Mouse (Mus musculus) fat pad, adult 2 months (tissue): ENCODE data around the gene Ccdc180.

Source experiments
- DNase-seq: peaks from one replicate; pipeline ENCODE4 v3.0.0-alpha.2; 2011; ENCODE audit warnings: low read depth, low spot score; ENCODE audit errors: extremely low read depth

Ccdc180 gene

DNA sequence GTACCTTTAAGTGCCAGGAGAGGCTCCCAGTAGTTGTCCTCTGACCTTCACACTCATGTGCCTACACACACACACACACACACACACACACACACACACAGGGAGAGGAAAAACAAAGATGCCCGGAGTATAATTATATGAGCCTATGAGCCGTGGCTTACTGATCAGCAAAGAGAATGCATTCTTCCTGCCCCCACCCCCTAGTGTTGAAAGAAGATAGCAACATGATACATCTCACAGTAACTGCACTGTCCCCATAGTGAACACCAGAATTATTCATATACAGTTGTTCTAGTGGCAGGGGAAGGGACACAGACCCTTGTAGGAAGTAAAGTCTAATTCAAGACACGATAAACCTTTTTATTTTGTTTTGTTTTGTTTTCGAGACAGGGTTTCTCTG, 19.8 kb downstream of the Ccdc180 start:
- no peak for DNase-seq

DNA sequence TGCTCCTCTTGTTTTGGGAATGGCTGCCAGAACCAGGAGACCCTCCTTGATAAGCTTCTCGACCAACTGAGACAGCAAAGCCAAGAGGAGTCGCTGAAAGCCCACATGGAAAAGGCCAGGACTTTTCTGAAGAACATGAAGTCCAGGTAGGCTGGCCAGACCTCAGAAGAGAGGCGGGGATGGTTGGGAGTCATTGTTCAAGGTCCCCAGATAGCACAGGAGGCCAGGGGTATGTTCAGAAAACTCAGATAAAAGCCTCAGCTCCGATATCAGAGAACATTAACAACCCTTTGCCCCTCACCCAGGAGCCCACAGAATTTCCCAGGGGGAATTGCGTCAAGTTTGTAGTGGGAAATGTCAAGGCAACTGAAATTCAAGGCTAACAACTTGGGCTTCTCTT, 21.2 kb downstream of the Ccdc180 start:
- DNase-seq = no peak

DNA sequence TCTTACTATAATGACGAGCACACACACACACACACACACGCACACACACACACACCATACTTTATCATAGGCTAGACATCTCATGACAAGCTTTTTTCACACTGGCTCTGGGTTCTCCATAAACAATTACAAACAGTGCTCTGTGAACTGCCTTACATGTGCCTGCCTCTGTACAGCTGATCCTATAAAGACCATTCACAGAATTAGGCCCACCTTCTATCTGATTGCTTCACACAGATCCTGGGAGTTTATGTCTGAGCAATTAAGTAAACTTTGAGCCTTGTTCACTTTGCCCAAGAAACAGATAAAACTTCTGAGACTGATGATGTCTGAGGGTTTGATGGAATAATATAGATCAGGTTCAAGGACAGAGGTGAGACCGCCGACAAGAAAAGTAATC, 21.8 kb downstream of the Ccdc180 start:
- no peak for DNase-seq

DNA sequence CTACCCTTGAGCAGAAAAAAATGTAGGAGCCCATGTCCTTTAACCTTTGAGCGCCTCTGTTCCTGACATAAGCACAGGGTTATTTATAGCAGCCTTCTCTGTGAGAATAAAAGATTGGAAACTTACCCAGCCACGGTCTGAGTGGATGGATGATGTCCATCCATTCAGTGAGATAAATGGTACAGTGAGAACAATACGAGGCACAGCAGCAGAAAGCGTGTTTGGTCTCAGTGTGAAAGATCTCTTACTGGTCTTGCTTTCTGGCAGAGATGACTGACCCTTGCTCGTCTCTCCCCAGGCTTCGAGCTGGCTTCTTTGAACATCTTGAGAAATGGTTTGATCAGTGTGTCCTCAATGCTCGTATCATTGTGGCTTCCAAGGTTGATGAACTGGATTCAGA, 27.0 kb downstream of the Ccdc180 start:
- no peak for DNase-seq

DNA sequence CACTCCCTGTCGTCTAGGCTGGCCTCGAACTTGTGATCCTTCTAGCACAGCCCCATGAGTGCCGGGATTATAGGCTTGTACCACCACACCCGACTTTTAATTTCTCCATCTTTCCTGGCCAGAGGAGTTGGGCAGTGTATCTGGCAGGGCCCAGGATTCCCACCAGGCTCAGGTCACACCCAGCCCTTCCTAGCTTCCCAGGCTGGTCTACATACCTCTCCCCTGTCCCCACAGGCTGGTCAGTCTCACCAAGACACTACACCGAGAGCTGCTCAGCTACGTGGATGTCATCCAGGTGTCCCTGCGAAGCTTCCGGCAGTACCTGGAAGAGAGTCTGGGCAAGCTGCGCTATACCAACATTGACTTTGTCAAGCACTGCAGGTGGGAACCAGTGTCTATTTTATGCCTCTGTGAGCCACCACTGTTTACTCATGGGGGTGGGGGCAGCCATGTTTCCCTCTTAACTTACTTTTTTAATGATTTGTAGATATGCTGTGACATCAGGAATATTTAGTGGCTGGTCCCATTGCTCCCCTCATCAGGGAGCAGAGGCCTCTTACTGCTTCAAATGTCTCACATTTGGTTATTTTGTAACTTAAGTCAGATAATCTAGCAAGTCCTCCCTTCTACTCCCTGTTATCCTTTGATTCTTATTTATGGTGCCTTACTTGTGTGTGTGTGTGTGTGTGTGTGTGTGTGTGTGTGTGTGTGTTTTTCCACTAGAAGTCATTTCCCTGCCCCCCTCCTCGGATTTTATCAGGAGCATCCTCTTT, 31.7 kb downstream of the Ccdc180 start:
- DNase-seq = no peak

DNA sequence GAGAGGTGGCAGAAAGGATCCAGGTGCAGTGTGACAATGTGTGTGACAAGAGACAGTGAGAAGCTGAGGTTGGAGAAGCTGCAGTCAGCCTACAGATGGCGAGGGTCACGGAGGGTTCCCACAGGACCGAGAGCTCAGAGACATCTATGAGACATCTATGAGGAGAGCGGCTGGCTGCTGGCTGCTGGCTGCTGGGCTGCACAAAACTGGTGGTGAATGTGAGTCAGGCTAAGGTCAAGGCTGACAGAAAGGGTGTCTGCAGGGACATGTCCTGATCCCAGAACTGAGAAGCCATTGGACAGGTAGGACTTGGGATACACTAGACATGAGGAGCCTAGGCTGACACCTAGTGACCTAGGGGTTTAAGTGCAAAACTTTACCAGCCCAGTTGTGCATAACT, 33.9 kb downstream of the Ccdc180 start:
- no peak for DNase-seq

DNA sequence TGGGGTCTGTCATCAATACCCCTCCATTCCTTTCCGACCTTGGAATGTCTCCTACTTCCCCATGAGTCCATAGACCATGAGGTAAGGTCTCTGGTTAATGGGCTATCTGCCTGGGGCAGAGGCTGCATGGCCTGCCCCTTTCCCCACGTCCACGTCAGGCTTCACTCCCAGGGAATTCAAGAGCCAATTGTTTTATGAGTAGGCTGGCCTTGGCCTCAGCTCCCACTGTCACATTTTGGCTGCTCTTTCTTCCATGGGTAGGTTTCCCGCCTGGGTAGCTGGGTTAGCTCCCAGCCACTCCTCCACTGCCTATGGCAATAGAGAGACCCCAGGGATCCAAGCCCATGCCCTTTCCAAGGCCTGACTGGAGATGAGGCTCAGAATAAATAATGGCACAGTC, 38.5 kb downstream of the Ccdc180 start:
- no peak for DNase-seq

DNA sequence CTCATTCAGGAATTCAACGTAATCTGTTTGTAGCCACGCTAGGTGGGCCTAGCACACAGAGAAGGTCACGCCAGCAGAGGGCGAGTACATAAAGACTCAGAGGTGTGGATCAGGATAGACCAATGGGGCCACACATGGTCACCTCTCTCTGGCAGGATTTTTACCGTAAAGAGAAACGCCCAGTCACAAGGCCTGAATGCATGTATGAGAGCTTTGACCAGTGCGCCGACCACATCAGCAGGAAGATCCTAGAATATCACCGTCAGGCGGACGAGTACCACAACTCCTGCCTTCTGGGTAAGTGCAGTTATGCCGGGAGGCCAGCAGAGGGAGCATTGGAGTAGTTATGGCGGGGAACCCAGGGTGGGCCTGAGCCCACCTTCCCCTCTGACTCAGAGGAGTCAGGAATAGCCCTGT, 51.5 kb downstream of the Ccdc180 start:
- DNase-seq = no peak

DNA sequence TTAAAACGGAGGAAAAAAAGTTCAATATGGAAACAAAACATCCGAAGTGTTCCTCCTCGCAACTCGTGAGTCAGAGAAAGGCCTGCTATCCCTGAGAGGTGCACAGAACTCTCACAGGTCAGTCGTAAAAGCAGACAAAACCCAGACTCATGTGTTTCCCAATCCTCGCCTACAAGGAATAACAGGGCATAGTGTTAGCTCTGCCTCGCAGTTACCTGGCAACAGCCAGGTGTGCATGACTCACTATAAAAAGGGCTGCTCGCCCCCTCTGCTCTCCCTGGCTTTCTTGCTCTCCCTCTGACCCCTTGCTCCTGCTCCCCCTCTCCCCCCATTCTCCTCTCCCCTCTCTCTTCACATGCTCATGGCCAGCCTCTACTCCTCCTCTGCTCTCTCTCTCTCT, 57.6 kb downstream of the Ccdc180 start:
- DNase-seq = no peak

DNA sequence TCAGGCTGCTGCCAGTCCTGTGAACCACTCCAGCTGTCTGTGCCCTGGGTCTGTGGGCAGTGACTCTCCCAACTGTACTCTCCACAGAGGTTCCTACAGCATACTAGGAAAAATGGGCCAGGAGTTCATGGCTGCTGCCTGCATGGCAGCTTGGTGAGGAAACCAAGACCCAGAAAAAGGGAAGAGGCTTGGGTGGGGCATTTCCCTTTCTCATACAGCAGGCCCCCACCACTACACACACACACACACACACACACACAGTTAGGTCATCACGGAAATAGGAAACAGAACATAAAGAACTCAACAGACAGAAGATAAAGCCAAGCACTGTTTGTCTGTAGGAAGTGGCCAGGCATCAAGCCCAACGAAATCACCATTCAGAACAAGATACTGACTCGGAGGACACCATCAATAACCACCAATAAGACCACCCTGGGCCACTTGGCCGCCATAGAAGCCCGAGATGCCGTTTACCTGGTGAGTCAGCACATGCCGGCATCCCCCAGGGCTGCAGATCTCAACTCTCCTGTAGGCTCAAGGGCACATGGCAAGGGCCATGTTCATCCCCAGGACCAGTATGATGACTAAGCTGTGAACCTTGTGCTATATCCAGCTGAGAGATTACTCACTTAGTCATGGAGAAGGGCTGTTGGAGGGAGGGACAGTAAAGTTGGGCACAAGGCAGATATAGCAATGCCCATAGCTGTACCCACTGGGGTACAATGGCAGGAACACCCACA, 59.2 kb downstream of the Ccdc180 start:
- DNase-seq = no peak

DNA sequence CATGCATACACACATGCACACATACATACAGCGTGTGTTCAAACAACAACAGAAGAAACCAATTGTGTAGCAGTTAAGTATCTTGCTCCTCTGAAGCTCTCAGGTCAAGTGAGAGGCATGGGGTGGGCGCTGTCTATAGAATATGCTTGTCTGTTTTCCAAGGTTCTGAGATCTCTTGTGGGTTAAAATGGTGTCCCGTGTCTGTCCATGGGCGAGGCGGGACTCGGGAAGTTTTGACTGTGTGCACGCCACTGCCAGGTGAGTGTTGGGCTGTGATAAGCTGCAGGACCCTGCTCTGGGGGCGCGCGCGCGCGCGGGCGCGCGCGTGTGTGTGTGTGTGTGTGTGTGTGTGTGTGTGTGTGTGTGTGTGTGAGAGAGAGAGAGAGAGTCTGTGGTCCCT, 61.7 kb downstream of the Ccdc180 start:
- no peak for DNase-seq

DNA sequence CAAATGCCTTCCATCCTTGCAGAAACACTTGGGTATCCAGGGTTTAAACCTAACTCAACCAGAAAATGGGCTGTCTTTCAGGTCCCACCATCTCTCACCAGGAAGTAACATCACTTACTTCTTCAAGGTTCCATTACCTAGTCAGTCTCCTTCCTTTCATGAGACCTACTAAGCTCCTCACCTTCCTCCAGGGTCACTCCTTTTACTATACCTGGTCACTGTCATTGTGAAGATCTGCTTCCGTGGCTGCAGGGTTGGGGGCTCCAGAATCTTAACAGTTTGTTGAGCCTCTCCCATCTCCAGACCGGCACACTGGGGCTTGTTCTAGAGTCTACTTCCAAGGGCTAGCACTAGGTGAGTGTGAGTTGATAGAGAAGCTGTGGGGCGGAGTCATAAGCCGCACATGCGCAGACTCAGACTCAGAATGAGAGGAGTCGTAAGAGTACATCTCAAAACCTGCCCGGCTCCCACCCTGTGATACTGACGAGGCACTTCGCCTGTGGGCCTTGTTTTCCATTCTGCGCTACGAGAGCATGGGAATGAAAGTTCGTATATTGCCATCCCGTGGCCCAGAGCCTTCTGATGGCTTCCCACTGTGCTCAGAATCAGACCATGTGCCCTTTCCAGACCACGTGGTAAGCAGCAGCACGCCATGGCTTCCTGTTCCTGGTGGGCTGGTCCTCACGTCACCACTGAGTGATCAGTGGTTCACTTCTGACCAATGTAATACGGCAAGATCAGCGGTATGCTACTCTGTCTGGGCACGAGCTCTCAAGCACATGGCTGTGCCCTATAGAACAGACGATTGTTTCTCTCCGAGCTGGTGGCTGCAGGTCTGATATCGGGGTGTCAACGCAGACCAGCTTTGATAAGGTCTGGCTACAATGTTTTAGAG, 63.2 kb downstream of the Ccdc180 start:
- DNase-seq = no peak

DNA sequence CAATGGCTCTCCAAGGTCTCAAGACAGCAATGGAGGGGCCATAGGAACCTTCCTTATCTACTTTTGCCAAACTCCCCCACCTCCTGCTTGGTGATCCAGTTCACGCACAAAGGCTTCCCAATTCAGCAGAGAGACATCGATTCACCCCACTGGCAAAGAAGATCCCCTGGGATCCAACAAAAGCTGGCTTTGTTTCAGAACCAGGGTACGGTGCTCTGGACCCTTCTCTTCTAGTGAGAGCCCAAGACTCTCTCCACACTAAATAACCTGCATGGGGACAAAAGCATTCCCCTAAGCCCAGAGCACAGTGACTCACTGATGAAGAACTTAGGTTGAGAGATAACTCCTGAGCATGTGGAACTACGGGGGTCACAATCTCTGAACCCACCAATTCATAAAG, 65.1 kb downstream of the Ccdc180 start:
- DNase-seq = no peak

DNA sequence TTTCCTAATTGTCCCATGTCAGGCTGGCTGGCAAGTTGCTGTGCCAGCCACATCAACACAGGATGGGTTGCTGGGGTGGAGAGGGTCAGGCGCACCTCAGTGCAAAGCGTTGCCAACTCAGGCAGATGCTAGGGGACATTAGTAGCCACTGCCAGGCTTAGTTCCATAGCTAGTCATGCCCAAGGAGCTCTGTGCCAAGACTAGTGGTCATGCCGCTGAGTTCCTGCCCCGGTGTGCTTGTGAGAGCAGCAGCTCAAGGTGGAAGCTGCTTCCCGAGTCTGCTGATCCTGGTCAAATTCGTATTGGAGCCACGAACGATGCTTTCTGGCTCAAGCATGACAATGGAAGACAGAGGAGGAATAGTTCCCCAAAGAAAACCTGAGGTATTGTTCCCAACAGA, 66.0 kb downstream of the Ccdc180 start:
- DNase-seq = no peak

DNA sequence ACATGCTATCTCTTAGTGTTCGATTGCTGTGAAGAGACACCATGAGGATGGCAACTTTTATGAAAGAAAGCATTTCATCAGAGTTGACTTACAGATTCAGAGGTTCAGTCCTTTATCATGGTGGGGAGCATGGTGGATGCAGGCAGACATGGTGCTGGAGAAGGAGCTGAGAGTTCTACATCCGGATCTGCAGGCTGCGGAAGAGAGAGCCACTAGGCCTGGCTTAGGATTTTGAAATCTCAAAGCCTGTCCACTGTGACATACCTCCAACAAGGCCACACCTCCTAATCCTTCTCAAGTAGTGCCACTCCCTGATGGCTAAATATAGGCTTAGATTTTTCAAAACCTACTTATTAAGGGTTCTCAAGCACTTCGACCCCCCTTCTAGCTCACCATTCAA, 66.6 kb downstream of the Ccdc180 start:
- DNase-seq = no peak

DNA sequence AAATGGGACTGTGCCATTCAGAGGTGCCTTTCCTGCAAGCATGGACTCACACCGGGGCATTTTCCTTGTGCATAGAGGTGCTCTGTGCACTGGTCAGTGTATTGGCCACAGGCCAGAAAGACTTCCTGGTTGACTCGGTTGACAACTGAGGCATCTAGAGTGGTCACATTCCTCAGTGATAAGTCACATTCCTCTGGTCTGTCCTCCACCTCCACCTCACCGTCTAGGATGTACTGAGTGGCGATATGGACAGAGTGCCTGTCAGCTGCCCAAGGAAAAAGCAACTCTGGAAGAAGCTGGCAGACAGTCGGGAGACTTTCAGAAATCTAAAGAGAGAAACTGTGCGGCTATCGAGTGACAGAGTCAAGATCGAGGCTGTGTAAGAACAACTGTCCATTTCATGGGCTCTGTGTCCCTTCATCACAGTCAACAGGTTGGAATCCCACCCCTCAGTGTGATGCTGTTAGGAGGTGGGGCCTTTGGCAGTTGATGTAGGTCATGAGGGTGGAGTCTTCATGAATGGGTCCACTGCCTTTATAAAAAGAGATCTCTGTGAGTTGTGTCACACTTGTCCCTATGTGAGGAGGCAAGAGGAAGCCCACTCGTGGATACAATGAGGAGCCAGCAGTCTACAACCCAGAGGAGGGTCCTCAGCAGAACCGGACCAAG, 74.8 kb downstream of the Ccdc180 start, which contains the start of gene Tdrd7:
TSS of gene Tdrd7 (plus strand) at position 564 of the 669 bp plus-strand sequence.
- no peak for DNase-seq

DNA sequence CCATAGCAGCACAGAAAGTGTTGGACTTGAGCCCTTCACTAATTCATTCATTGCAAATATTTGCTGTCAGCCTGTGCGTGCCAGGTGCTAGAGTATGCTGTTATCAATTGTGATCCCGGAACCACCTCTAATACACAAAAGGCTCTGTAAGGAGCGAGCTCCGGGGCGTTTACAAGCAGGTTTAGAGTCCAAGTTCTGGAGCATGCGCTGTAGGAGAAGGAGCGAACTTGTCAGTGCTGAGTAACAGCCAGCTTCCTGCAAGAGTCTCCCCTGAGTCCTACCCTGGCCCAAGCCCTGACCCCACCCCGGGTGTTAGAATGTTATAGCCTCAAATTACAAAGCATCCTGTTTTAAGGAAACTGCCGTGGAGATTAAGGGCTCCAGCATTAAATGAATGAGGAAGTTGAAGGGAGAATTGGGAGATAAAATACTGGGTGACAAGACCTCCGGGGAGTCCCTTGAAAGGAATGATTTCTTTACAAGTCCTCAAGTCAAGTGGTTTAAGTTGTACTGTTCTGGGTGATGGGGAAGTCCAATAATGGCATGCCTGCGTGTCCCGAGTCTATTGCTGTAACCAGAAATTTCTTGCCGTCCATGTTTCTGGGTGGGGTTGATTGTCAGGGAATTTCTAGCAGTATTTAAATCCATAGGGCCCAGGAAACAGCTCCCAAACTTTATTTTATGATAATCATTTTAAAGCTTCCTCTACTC, 75.8 kb downstream of the Ccdc180 start:
- no peak for DNase-seq

DNA sequence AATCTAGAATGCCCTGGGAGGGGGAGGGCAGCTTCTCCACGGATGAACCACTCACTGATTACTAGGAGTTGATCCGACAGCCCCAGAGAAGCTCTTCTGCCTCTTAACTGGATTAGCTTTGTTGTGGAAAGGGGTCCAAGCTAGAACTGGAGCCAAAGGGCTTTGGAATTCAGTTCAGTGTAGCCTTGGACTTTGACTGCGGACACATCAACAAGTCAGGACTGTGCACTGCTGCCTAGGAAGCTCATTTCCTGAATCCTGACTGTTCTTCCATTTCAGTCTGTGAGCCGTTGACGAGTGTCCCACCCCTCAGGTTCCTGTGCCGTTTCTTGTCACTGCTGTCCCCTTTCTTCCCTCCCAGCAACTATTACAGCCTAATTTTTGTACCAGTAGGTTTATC, 76.6 kb downstream of the Ccdc180 start:
- DNase-seq = no peak

DNA sequence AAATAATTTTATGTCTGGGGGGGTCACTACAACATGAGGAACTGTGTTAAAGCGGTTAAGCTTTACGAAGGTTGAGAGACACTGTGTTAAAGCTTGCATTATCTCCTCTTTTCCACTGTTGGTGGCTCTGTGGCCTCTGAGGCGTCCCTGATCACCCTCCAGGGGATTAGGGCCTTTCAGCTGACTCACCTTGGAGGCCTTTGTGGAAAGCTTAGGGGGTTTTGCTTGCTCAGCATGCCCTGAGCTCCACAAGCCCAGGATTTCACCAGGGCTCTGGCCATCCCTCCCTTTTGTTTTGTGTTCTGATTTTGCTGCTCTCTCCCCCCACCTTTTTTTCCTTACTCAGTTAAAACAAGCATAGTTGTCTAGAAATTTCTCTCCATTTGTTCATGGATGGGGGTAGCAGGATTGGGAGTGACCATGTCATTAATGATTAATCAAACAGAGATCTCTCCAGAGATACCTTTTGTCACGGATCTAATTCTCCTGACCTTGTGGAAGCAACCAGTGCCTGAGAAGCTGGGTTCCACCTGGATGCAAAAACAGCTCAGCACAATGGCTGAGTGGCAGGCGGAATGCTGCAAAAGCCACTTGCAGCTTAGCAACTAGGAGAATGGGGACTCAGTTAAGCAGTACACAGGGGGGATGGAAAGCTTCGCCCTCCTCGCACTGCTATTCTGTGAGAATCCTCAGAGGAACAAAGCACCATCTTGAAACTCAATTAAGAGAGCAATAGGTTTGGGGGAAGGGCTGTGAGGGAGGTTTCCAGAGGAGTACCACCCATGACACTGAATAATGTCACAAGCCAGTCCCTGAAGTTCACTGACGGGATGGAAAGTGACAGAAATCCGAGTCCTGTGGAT, 77.6 kb downstream of the Ccdc180 start:
- DNase-seq = no peak
